Mouse (Mus musculus) hindbrain, embryonic 13.5 days (tissue): Measurements from ENCODE around the gene Galntl5. TPM values are rescaled to one million over a fixed set of nuclear protein-coding genes. Genes with fewer than 3 reads are reported as not detected.
"Not testable (repeated sequence)": the region's sequence is repeated elsewhere in the genome, so short reads cannot be mapped to it uniquely, and the experiment has no call there.

ENCODE experiments used
- ATAC-seq: fragments of 200-750 bp; cut with Nextera tagmentation; 2 replicates; pipeline ENCODE4 v1.8.0; 2017; ENCODE audit warnings: moderate TSS enrichment; ENCODE audit not compliant: low FRiP score
- H3K27ac ChIP-seq: fragments of 300-500 bp; sonication (generic); 2 replicates; pipeline ENCODE4 v1.5.1; 2015; ENCODE audit warnings: inconsistent platforms, mild to moderate bottlenecking, moderate library complexity
- H3K27me3 ChIP-seq: fragments of 300-500 bp; sonication (generic); 2 replicates; pipeline ENCODE4 v1.6.1; 2015; ENCODE audit warnings: mild to moderate bottlenecking, inconsistent platforms
- H3K36me3 ChIP-seq: fragments of 300-500 bp; sonication (generic); 2 replicates; pipeline ENCODE4 v1.6.1; 2015; ENCODE audit warnings: mild to moderate bottlenecking, inconsistent platforms
- H3K4me1 ChIP-seq: fragments of 300-500 bp; sonication (generic); replicated peaks from 2 replicates; pipeline ENCODE4 v1.6.1; 2015; ENCODE audit warnings: inconsistent platforms
- H3K4me2 ChIP-seq: fragments of 300-500 bp; sonication (generic); 2 replicates; pipeline ENCODE4 v1.6.1; 2015; ENCODE audit warnings: inconsistent platforms, mild to moderate bottlenecking, moderate library complexity
- H3K4me3 ChIP-seq: fragments of 300-500 bp; sonication (generic); 2 replicates; pipeline ENCODE4 v1.5.1; 2015; ENCODE audit warnings: mild to moderate bottlenecking, inconsistent platforms
- H3K9ac ChIP-seq: fragments of 300-500 bp; sonication (generic); 2 replicates; pipeline ENCODE4 v1.6.1; 2015; ENCODE audit warnings: mild to moderate bottlenecking, inconsistent platforms
- H3K9me3 ChIP-seq: fragments of 300-500 bp; sonication (generic); 2 replicates; pipeline ENCODE4 v1.6.1; 2016; ENCODE audit warnings: inconsistent platforms
- WGBS: fragments of 180-500 bp; shearing (Covaris S2); methylation state at CpG from one replicate; pipeline ENCODE4 v1.1.7; 2015; 5-methylcytosine and 5-hydroxymethylcytosine counted together
- polyA plus RNA-seq: library from polyadenylated mRNA; unstranded; fragments of >200 nt; fragmentation: Nextera tagmentation; extraction: Ambion mirVana; gene quantifications from 2 replicates; pipeline ENCODE4 v1.2.1, GENCODE M21; 2015

The Galntl5 gene
- polyA plus RNA-seq, 1 experiment from 2014 or later: not detected

DNA sequence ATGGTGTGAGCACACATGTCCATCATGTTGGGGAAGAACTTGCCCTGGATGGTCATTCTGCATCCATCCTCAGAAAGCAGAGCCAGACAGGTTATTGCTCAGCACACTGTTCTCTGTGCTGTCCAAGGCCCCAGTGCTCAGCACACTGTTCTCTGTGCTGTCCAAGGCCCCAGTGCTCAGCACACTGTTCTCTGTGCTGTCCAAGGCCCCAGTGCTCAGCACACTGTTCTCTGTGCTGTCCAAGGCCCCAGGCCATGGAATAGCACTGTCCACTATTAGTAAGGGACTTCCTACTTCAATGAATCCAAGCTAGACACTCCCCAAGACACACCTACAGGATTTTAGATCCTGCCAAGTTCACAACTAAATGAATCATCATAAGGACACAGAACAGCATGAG, 32.0 kb downstream of the Galntl5 start:
- not testable (repeated sequence) for H3K4me3 ChIP-seq, H3K9ac ChIP-seq, ATAC-seq, H3K9me3 ChIP-seq, H3K36me3 ChIP-seq, H3K27ac ChIP-seq, H3K4me1 ChIP-seq, H3K4me2 ChIP-seq, H3K27me3 ChIP-seq

DNA sequence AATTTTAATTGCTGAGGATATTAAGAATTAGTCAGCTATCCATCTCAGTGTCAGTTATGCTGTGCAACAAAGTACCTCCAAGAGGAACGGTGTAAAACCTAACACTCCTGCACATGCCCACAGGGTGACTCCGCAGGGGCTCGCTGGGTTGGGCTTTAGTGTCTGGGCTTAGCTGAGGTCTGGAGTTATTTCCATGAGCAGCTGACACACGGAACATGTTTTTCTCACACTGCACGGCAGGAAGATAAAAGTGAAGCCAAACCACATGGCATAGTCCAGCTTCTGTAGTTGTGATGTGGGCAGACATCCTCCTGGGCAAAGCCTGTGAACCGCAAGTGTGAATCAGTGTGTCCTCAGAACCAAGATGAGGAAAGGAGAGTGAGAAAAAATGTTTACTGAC, 33.7 kb downstream of the Galntl5 start:
- Histone ChIP-seq H3K4me1 (no peaks in the 10 kb centered on the region), H3K4me2 (no peak overlapping the region), H3K27ac (no peak overlapping the region), H3K9ac (no peak overlapping the region), H3K9me3 (no peaks in the 10 kb centered on the region), H3K36me3 (no peaks in the 10 kb centered on the region), H3K27me3 (no peaks in the 10 kb centered on the region), H3K4me3 (no peak overlapping the region)
- 91% methylated on average over 6 of the region's 6 CpGs for WGBS
- no peak for ATAC-seq

DNA sequence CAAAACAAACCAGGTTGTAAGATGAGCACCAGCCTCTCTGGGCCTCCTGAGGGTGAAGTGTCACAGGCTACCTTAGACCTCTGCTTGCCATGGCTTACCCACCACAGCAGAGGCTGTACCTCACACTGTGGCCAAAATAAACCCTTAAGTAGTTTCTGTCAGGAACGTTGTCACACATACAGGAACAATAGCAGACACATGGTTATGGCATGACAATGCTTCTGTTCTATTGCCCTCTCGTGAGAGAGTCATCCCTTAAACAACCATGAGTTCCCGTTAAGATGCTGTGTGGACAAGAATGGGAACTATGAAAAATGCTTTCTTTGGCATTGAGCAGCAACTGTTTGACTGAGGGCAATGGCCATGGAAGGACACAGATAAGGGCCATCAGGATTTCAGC, 40.3 kb downstream of the Galntl5 start, which contains the start of gene Galnt11:
TSS of gene Galnt11 (plus strand) at position 301 of the 400 bp plus-strand sequence.
- H3K4me1 ChIP-seq: peaks cover 17% of the 10 kb centered on the region
- WGBS: 79% methylated on average over 3 of the region's 3 CpGs
- no peaks in the 10 kb centered on the region for H3K36me3 ChIP-seq
- H3K9me3 ChIP-seq: no peaks in the 10 kb centered on the region
- no peaks in the 10 kb centered on the region for H3K27me3 ChIP-seq
- peak within 1 kb of the TSS; percentile 86 for H3K9ac ChIP-seq
- no peak for ATAC-seq
- H3K27ac ChIP-seq: peak within 1 kb of the TSS; percentile 94
- H3K4me3 ChIP-seq: peak within 1 kb of the TSS; percentile 67
- peak within 1 kb of the TSS; percentile 69 for H3K4me2 ChIP-seq

GRCm38 (mm10) chr5:25222752-25223702, 41.8 kb downstream of the Galntl5 start, which contains the start of gene E130116L18Rik:
Gene E130116L18Rik, minus strand, starts transcription at chr5:25223153.
- H3K36me3 ChIP-seq: peaks cover 4% of the 10 kb centered on the region; the same call in 1 of the 2 replicates
- WGBS: 5% methylated on average over 72 of the region's 72 CpGs
- peak within 1 kb of the TSS; percentile 94 for H3K27ac ChIP-seq
- H3K4me1 ChIP-seq: peaks cover 17% of the 10 kb centered on the region
- H3K9me3 ChIP-seq: no peaks in the 10 kb centered on the region
- H3K9ac ChIP-seq: peak within 1 kb of the TSS; percentile 86
- no peaks in the 10 kb centered on the region for H3K27me3 ChIP-seq
- peak within 1 kb of the TSS; percentile 69 for H3K4me2 ChIP-seq
- ATAC-seq: peak; percentile 98
- peak within 1 kb of the TSS; percentile 67 for H3K4me3 ChIP-seq

GRCm38 (mm10) chr5:25224377-25224776, 43.1 kb downstream of the Galntl5 start:
- not testable (repeated sequence) for H3K27me3 ChIP-seq, H3K9me3 ChIP-seq, ATAC-seq, H3K27ac ChIP-seq
- Histone ChIP-seq H3K9ac (0 out of 2 replicates have a peak overlapping the region, but pooled peaks have one; percentile 35), H3K4me2 (peak overlapping the region; percentile 69), H3K36me3 (peaks cover 13% of the 10 kb centered on the region), H3K4me3 (0 out of 2 replicates have a peak overlapping the region, but pooled peaks have one; percentile 67), H3K4me1 (peaks cover 17% of the 10 kb centered on the region)
- 100% methylated on average over 1 of the region's 1 CpGs for WGBS

GRCm38 (mm10) chr5:25243101-25243500, 61.8 kb downstream of the Galntl5 start:
- no peaks in the 10 kb centered on the region for H3K27me3 ChIP-seq
- H3K4me3 ChIP-seq: no peak overlapping the region
- no peak overlapping the region for H3K4me2 ChIP-seq
- no peak for ATAC-seq
- H3K9me3 ChIP-seq: no peaks in the 10 kb centered on the region
- peaks cover 23% of the 10 kb centered on the region for H3K36me3 ChIP-seq
- WGBS: 92% methylated on average over 6 of the region's 6 CpGs
- no peaks in the 10 kb centered on the region for H3K4me1 ChIP-seq
- no peak overlapping the region for H3K27ac ChIP-seq
- no peak overlapping the region for H3K9ac ChIP-seq

DNA sequence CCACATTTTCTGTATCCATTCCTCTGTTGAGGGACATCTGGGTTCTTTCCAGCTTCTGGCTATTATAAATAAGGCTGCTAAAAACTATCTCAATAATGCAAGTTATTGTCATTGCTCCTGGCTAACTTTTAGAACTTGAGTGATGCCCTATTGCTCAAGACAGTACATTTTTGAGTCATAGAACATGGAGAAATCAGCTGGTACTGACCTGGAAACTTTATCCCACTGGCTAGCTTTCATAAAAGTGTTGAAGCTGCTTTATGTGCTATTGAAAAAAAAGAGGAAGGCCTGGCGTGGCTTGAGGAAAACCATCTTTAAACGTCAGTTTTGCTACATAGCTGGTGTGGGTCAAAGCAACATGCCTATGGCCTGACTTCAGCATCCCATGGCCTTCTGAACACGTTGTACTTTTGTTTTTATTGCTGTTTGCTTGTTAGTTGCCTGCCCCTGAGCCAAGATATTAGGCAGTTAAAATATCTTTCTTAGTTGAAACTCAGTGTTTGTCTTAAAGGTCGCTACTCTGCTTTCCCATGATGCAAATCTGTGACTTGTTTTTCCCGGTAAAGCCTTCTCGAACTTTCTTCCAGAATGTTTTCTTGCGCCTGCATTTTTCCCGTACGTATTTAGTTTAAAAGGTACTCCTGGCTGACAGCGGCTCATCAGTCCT, 64.7 kb downstream of the Galntl5 start:
- Histone ChIP-seq H3K4me2 (no peak overlapping the region), H3K9ac (no peak overlapping the region), H3K4me3 (no peak overlapping the region), H3K27me3 (no peaks in the 10 kb centered on the region), H3K27ac (no peak overlapping the region), H3K36me3 (peaks cover 39% of the 10 kb centered on the region), H3K4me1 (no peaks in the 10 kb centered on the region), H3K9me3 (no peaks in the 10 kb centered on the region)
- ATAC-seq: no peak
- WGBS: 93% methylated on average over 10 of the region's 10 CpGs

GRCm38 (mm10) chr5:25246473-25246865, 65.2 kb downstream of the Galntl5 start:
- WGBS: 84% methylated on average over 1 of the region's 1 CpGs
- no peaks in the 10 kb centered on the region for H3K9me3 ChIP-seq
- H3K4me1 ChIP-seq: no peaks in the 10 kb centered on the region
- no peak for ATAC-seq
- H3K27ac ChIP-seq: no peak overlapping the region
- peaks cover 44% of the 10 kb centered on the region for H3K36me3 ChIP-seq
- no peaks in the 10 kb centered on the region for H3K27me3 ChIP-seq
- no peak overlapping the region for H3K4me3 ChIP-seq
- no peak overlapping the region for H3K4me2 ChIP-seq
- no peak overlapping the region for H3K9ac ChIP-seq

DNA sequence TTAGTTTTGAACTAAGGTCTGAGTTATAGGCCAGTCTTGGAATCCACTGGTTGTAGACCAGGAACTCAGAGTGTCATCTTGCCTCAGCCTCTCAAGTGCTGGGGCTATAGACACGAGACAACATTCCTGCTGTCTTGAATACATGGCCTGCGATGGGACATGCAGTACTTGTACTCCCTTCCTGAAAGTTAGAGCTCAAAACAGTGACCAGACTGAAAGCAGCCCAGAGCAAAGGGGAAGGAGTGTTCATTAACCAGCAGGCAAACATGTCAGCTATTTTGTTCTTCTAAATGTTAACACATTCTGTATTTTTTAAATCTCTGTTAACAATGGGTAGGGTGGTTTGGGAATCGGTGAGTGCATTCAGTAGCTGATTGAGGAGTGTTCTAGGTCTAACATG, 65.8 kb downstream of the Galntl5 start:
- no peaks in the 10 kb centered on the region for H3K9me3 ChIP-seq
- ATAC-seq: no peak
- H3K4me3 ChIP-seq: no peak overlapping the region
- H3K27ac ChIP-seq: no peak overlapping the region
- WGBS: 80% methylated on average over 3 of the region's 3 CpGs
- H3K27me3 ChIP-seq: no peaks in the 10 kb centered on the region
- H3K9ac ChIP-seq: no peak overlapping the region
- no peak overlapping the region for H3K4me2 ChIP-seq
- peaks cover 50% of the 10 kb centered on the region for H3K36me3 ChIP-seq
- no peaks in the 10 kb centered on the region for H3K4me1 ChIP-seq

DNA sequence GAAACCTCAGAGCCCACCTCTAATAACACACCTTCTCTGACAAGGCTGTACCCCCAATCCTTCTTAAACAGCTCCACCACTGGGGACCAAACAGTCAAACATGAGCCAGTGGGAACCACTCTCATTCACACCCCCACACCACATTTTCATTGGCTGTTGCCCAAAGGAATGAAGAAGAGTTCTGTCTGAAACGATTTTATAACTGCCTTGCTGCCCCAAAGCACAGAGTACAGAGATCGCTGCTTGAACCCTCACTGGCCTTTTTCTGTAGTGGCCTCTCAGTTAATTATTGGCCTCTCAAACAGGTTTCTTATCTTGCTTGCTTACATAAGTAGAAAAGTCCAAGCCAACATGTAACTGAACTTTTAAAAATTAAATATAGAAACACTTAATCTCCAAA, 71.2 kb downstream of the Galntl5 start:
- Histone ChIP-seq H3K27me3 (no peaks in the 10 kb centered on the region), H3K27ac (no peak overlapping the region), H3K9me3 (no peaks in the 10 kb centered on the region), H3K4me3 (no peak overlapping the region), H3K4me2 (no peak overlapping the region), H3K36me3 (peaks cover 85% of the 10 kb centered on the region), H3K9ac (no peak overlapping the region), H3K4me1 (no peaks in the 10 kb centered on the region)
- 85% methylated on average over 2 of the region's 2 CpGs for WGBS
- no peak for ATAC-seq

DNA sequence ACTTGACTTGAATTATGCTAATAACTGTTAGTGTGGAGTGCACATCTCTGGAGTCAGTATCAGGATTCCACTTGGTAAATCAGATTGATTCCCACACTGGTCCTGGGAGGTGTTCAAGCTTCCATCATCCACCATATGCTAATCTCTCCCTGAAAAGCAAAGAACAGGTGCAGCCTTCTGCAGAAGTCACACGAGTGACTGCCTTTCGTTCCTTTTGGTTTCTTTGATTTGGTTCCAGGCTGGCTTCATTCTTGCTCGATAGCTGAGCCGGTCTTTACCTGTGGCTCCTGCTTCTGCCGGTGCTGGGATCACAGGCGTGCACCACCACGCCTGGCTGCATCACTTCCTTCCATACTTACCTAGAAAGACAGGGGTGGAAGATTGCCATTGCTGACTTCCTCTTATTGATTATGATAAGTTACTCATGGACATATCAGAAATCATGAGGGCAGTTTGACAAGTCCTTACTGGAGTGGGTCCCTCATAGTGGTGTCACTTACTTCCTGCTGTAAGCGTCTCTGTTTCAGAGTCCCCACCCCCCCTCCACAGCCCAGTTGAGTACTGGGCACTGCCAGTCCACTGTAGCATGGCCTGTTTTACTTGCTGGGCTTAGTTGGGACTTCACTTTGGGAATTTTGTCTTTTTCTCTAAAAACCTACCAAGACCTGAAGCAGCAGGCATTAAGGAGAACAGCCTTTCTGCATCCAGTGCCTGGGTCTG, 71.7 kb downstream of the Galntl5 start:
- Histone ChIP-seq H3K27ac (no peak overlapping the region), H3K9ac (no peak overlapping the region), H3K36me3 (peaks cover 91% of the 10 kb centered on the region), H3K4me2 (no peak overlapping the region), H3K27me3 (no peaks in the 10 kb centered on the region), H3K4me3 (no peak overlapping the region), H3K4me1 (no peaks in the 10 kb centered on the region), H3K9me3 (no peaks in the 10 kb centered on the region)
- no peak for ATAC-seq
- WGBS: 96% methylated on average over 8 of the region's 8 CpGs

- WGBS: 98% methylated on average over 4 of the region's 4 CpGs
- H3K27me3 ChIP-seq: no peaks in the 10 kb centered on the region
- no peak overlapping the region for H3K4me2 ChIP-seq
- no peak overlapping the region for H3K9ac ChIP-seq
- no peak for ATAC-seq
- H3K27ac ChIP-seq: no peak overlapping the region
- no peak overlapping the region for H3K4me3 ChIP-seq
- H3K9me3 ChIP-seq: no peaks in the 10 kb centered on the region
- H3K4me1 ChIP-seq: no peaks in the 10 kb centered on the region
- H3K36me3 ChIP-seq: peaks cover 96% of the 10 kb centered on the region
These were observed 73.2 kb downstream of the Galntl5 start for GRCm38 (mm10) chr5:25254491-25254890.
